Mouse (Mus musculus): ENCODE results near the gene Gm5941.
"Not testable (repeated sequence)": the region's sequence is repeated elsewhere in the genome, so short reads cannot be mapped to it uniquely, and the experiment has no call there.

Gene Gm5941

GRCm38 (mm10) chrX:92489649-92490048 lies at the start of gene Gm5941:
Gene Gm5941 (plus strand): TSS chrX:92489949.
- DNase-seq (ENCODE audit: low read depth, low spot score), result not testable (repeated sequence)

GRCm38 (mm10) chrX:92460496-92460895 lies 29.3 kb upstream of the Gm5941 start:
- no peak for DNase-seq (ENCODE audit: low read depth, low spot score)

- no peak for DNase-seq (ENCODE audit: low read depth, low spot score)
Measured at GRCm38 (mm10) chrX:92464773-92465172, 25.0 kb upstream of the Gm5941 start.

- no peak for DNase-seq (ENCODE audit: low read depth, low spot score)
Measured at GRCm38 (mm10) chrX:92498254-92498653, 8.5 kb downstream of the Gm5941 start.

GRCm38 (mm10) chrX:92527826-92528225 lies 38.1 kb downstream of the Gm5941 start:
- no peak for DNase-seq (ENCODE audit: low read depth, low spot score)
